Mouse (Mus musculus) heart, adult 9 months (tissue): Measurements from ENCODE around the gene Trpm3.

ENCODE experiments used
- DNase-seq, 2 experiments: peaks; one replicate each; pipeline ENCODE4 v3.0.0; 2022; ENCODE audit warnings: low spot score in 2 of 2

Gene Trpm3

GRCm38 (mm10) chr19:22138590-22139421, at the start of gene Trpm3:
Trpm3 (plus strand) TSS chr19:22139046.
- DNase-seq, result no peak

- no peak for DNase-seq
Observed at GRCm38 (mm10) chr19:22100582-22100981, 38.3 kb upstream of the Trpm3 start.

- DNase-seq, result no peak
Observed at GRCm38 (mm10) chr19:22103865-22104264, 35.0 kb upstream of the Trpm3 start.

- no peak for DNase-seq
Observed at GRCm38 (mm10) chr19:22104848-22105484, 33.9 kb upstream of the Trpm3 start.

- no peak for DNase-seq
Observed at GRCm38 (mm10) chr19:22105648-22106047, 33.2 kb upstream of the Trpm3 start.

GRCm38 (mm10) chr19:22108893-22109463, 29.9 kb upstream of the Trpm3 start:
- DNase-seq, result no peak

- no peak for DNase-seq
Observed at GRCm38 (mm10) chr19:22120976-22121375, 17.9 kb upstream of the Trpm3 start.

GRCm38 (mm10) chr19:22121631-22122030, 17.2 kb upstream of the Trpm3 start:
- no peak for DNase-seq

GRCm38 (mm10) chr19:22132626-22133025, 6.2 kb upstream of the Trpm3 start:
- no peak for DNase-seq

- no peak for DNase-seq
Observed at GRCm38 (mm10) chr19:22178549-22178948, 39.7 kb downstream of the Trpm3 start.

- no peak for DNase-seq
Observed at GRCm38 (mm10) chr19:22179017-22179416, 40.2 kb downstream of the Trpm3 start.

GRCm38 (mm10) chr19:22180136-22180535, 41.3 kb downstream of the Trpm3 start:
- no peak for DNase-seq

GRCm38 (mm10) chr19:22189716-22190115, 50.9 kb downstream of the Trpm3 start:
- no peak for DNase-seq

GRCm38 (mm10) chr19:22222520-22222919, 83.7 kb downstream of the Trpm3 start:
- DNase-seq, result no peak

- DNase-seq, result no peak
Observed at GRCm38 (mm10) chr19:22234187-22234586, 95.3 kb downstream of the Trpm3 start.

- DNase-seq, result no peak
Observed at GRCm38 (mm10) chr19:22249076-22249475, 110.2 kb downstream of the Trpm3 start.

GRCm38 (mm10) chr19:22272916-22273315, 134.1 kb downstream of the Trpm3 start:
- peak; percentile 0 to 2 for DNase-seq

GRCm38 (mm10) chr19:22284651-22285050, 145.8 kb downstream of the Trpm3 start:
- no peak for DNase-seq

GRCm38 (mm10) chr19:22292671-22293070, 153.8 kb downstream of the Trpm3 start:
- no peak for DNase-seq

GRCm38 (mm10) chr19:22300906-22301305, 162.1 kb downstream of the Trpm3 start:
- DNase-seq, result no peak

- no peak for DNase-seq
Observed at GRCm38 (mm10) chr19:22303021-22303951, 164.4 kb downstream of the Trpm3 start.
